8 mouse cellular contexts compared by ENCODE assay signal in the genomic region with DNA sequence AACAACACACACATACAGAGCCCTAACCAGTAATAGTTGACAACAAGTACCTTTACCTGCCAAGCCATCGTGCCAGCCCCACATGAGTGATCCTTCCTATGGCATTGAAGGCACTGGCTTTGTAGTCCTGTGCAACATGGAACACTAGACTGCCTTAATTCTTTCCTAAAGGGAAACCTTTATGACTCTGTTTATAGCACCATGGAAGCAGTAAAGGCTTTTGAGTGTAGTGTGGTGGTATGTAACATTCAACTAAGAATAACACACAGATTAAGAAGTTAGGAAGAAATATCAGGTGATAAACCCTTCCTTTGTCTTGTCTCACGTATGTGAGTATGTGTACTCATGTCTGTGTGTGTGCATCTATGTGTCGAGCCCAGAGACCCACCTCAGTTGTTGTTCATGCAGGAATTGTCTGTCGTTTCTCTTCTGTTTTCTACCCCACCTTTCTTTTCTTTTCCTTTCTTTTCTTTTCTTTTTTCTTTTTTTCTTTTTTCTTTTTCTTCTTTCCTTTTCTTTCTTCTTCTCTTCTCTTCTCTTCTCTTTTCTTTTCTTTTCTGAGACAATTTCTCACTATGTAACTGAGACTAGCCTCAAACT. TPM values are rescaled to one million over a fixed set of nuclear protein-coding genes. Genes with fewer than 3 reads are reported as not detected.
DNase-seq lines count a peak whose midpoint lies in the region; ATAC-seq and TF ChIP-seq lines count a peak whose summit lies in the region.

TSS of gene Rnf181 (minus strand) at position 113 of the 600 bp plus-strand sequence.

- no peak within 1 kb of the TSS for H3K9ac ChIP-seq in midbrain, embryonic 14.5 days (replicated peaks; ENCODE audit: low read length)

- no peak within 1 kb of the TSS for H3K4me2 ChIP-seq in midbrain, embryonic 14.5 days (ENCODE audit: low read length)

- DNase-seq in layer of hippocampus, adult 18-20 months (ENCODE audit: low spot score in 2 of 2) = no peak
- DNase-seq in layer of hippocampus, adult 9-10 months (ENCODE audit: low spot score) = no peak
- no peak for DNase-seq in brain, embryonic 14.5 days (ENCODE audit: low read depth)
- no peak for DNase-seq in layer of hippocampus, postnatal 14 days (ENCODE audit: low spot score in 2 of 2)
- no peak for DNase-seq in midbrain, embryonic 14.5 days
- DNase-seq in urinary bladder, postnatal 4 days (ENCODE audit: low spot score in 2 of 2) = no peak
- DNase-seq in spleen, postnatal 14 days (ENCODE audit: low spot score in 2 of 2) = no peak

- H3K4me3 ChIP-seq in midbrain, embryonic 14.5 days (replicated peaks; ENCODE audit: low read depth, low read length) = no peak within 1 kb of the TSS

- H3K27me3 ChIP-seq in midbrain, embryonic 14.5 days (ENCODE audit: control insufficient read depth, insufficient read depth, low read length) = no peaks in the 10 kb centered on the region

- no peaks in the 10 kb centered on the region for H3K9me3 ChIP-seq in midbrain, embryonic 14.5 days (ENCODE audit: control insufficient read depth, low read length)

- H3K36me3 ChIP-seq in midbrain, embryonic 14.5 days (ENCODE audit: control insufficient read depth, insufficient read depth, low read length) = no peaks in the 10 kb centered on the region

- WGBS in midbrain, embryonic 14.5 days = 75% methylated on average over 4 of the region's 4 CpGs

- no peak within 1 kb of the TSS for H3K27ac ChIP-seq in midbrain, embryonic 14.5 days (replicated peaks; ENCODE audit: low read depth, low read length)

- TF ChIP-seq POLR2A in brain, embryonic 14.5 days (IDR thresholded peaks at IDR 0.05; ENCODE audit: borderline replicate concordance, extremely low read depth, insufficient read depth, insufficient read length, poor library complexity, severe bottlenecking) = no peak

- TF ChIP-seq CTCF in brain, embryonic 14.5 days (IDR thresholded peaks at IDR 0.05; ENCODE audit: borderline replicate concordance, extremely low read depth, insufficient read depth, insufficient read length) = no peak

- no peak for ATAC-seq in granulocyte monocyte progenitor cell, adult 5-6 weeks (replicated peaks; ENCODE audit: poor library complexity, severe bottlenecking)
- ATAC-seq in midbrain, embryonic 14.5 days (ENCODE audit: low FRiP score, low TSS enrichment) = no peak

- no peaks in the 10 kb centered on the region for H3K4me1 ChIP-seq in midbrain, embryonic 14.5 days (ENCODE audit: control insufficient read depth, insufficient read depth, low read length)

RNA-seq across cellular contexts. Expression of gene Rnf181, which starts in this region (rescaled TPM):
- 10 to 100 TPM; 87.5 to 89.4 TPM for total RNA-seq in layer of hippocampus, adult 18-20 months (2021)
- 73.1 and 75.4 TPM in 2 replicates for polyA plus RNA-seq in brain, embryonic 14.5 days (2012; rRNA removed)
- 81.5 and 83.1 TPM in 2 replicates for total RNA-seq in granulocyte monocyte progenitor cell, adult 5-6 weeks (2014; fragmentation: Nextera tagmentation)
- 48.6 and 54.3 TPM in 2 replicates for total RNA-seq in granulocyte monocyte progenitor cell, adult 5-6 weeks (2017)
- total RNA-seq in layer of hippocampus, postnatal 14 days (2021) = 10 to 100 TPM; 78.0 to 85.6 TPM
- 116 and 122 TPM in 2 replicates for polyA plus RNA-seq in midbrain, embryonic 14.5 days (2014; fragmentation: Nextera tagmentation; extraction: Ambion mirVana)
